Mouse (Mus musculus) stomach, postnatal 0 days (tissue): ENCODE results near the gene Usp5.

Experiments
- CTCF ChIP-seq: IDR thresholded peaks from 2 replicates; pipeline ENCODE4 v1.5.1; 2016; ENCODE audit warnings: antibody characterized with exemption, low read depth, mild to moderate bottlenecking, moderate library complexity
- EP300 ChIP-seq: optimal IDR thresholded peaks from 2 replicates; pipeline ENCODE3; 2016; ENCODE audit warnings: antibody characterized with exemption

- no peak for TF ChIP-seq CTCF
- no peak for TF ChIP-seq EP300
Measured at GRCm38 (mm10) chr6:124782436-124782835, 46.8 kb downstream of the Usp5 start.
